Mouse (Mus musculus): Measurements from ENCODE around the gene Thoc5.

DNA sequence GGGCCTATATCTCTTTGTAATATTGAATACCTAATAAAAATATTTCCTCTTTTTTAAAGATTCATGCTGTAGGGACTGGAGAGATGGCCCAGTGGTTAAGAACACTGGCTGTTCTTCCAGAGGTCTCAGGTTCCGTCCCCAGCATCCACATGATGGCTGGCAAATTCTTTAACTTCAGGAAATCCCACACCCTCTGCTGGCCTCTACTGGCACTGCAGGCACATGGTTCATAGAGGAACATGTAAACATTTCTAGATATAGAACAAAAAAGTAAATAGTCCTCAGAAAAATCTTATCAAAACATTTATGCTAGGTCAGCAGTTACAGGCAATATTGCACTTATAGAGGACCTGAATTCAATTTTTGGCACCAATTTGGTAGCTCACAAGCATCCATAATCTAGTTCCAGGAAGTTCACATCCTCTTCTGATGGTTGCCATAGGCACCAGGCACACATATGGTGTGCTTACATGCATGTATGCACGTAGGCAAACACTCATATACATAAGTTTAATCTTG, 9.7 kb upstream of the Thoc5 start:
- TF ChIP-seq POLR2A (IDR thresholded peaks at IDR 0.05; ENCODE audit: extremely low read depth, insufficient read depth, low read length): no peak
- peak; percentile 58; the same call in 1 of the 2 replicates for TF ChIP-seq CTCF (IDR thresholded peaks at IDR 0.05; ENCODE audit: low read depth, low read length)
